In the genomic region with DNA sequence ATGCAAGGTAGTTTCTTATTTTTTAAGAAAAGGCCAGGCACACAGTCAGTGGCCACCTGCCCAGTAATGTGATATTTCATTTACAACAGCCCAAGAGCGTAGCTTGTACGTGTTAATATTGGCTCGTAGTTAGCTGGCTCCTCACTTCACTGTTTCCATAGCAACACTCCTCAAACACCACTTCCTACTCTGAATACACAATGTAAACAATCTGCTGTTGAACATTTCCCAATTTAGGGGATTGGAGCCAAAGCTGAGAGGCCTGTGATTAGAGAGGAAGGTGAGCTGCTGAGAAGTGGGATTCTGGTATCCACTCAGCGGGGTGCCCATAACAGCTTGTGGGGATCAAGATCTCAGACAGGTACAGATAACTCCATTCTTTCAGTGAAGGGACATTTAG, we compare ENCODE assay signal across 13 mouse cellular contexts. TPM values are rescaled to one million over a fixed set of nuclear protein-coding genes. Genes with fewer than 3 reads are reported as not detected.
A peak's percentile ranks its signal among the peaks of the same experiment; 100 is the strongest.
DNase-seq lines count a peak whose midpoint lies in the region; ATAC-seq and TF ChIP-seq lines count a peak whose summit lies in the region.
"Had no signal": no experiment of that assay in that cellular context is flagged by ENCODE, and none has a peak within 500 bp of the region (broad histone marks: within the 10 kb centered on the region; RNA-seq: fewer than 3 reads in every experiment).

No protein-coding gene starts in this region.

- H3K9ac ChIP-seq in liver, adult 2 months (ENCODE audit: low read depth, low read length): no peak overlapping the region
- no peak overlapping the region for H3K9ac ChIP-seq in liver, embryonic 12.5 days
- H3K9ac ChIP-seq in intestine, embryonic 16.5 days (ENCODE audit: low read depth, low read length): no peak overlapping the region
- no peak overlapping the region for H3K9ac ChIP-seq in lung, embryonic 14.5 days
- H3K9ac ChIP-seq in stomach, embryonic 14.5 days (replicated peaks; ENCODE audit: low read depth, low read length): no peak overlapping the region
- H3K9ac ChIP-seq: embryonic facial prominence, embryonic 13.5 days had no signal

- TF ChIP-seq CTCF in liver, adult 2 months (IDR thresholded peaks at IDR 0.05; ENCODE audit: low read depth, low read length): no peak
- TF ChIP-seq CTCF in lung, embryonic 14.5 days (IDR thresholded peaks at IDR 0.05; ENCODE audit: low read depth): no peak

- no peak overlapping the region for H3K27ac ChIP-seq in liver, adult 2 months (replicated peaks; ENCODE audit: insufficient read depth, low read depth, low read length)
- no peak overlapping the region for H3K27ac ChIP-seq in liver, embryonic 12.5 days
- H3K27ac ChIP-seq in intestine, embryonic 16.5 days (ENCODE audit: low read length): no peak overlapping the region
- H3K27ac ChIP-seq in lung, embryonic 14.5 days (ENCODE audit: low read depth): peak overlapping the region; percentile 60; the same call in 1 of the 2 replicates
- no peak overlapping the region for H3K27ac ChIP-seq in stomach, embryonic 14.5 days (ENCODE audit: low read length)
- H3K27ac ChIP-seq: embryonic facial prominence, embryonic 13.5 days had no signal

- H3K79me2 ChIP-seq in liver, adult 2 months (ENCODE audit: control insufficient read depth, insufficient read depth, low read length): no peaks in the 10 kb centered on the region

- H3K9me3 ChIP-seq in liver, embryonic 12.5 days (replicated peaks): no peaks in the 10 kb centered on the region
- H3K9me3 ChIP-seq in intestine, embryonic 16.5 days (ENCODE audit: control insufficient read depth, low read length): no peaks in the 10 kb centered on the region
- H3K9me3 ChIP-seq in lung, embryonic 14.5 days (ENCODE audit: low read depth, low read length): no peaks in the 10 kb centered on the region
- no peaks in the 10 kb centered on the region for H3K9me3 ChIP-seq in stomach, embryonic 14.5 days (ENCODE audit: control insufficient read depth, low read depth, low read length)
- H3K9me3 ChIP-seq: embryonic facial prominence, embryonic 13.5 days; G1E had no signal

- H3K4me1 ChIP-seq in liver, adult 2 months (ENCODE audit: control insufficient read depth, insufficient read depth, low read length): no peaks in the 10 kb centered on the region
- H3K4me1 ChIP-seq in liver, embryonic 12.5 days: no peaks in the 10 kb centered on the region
- H3K4me1 ChIP-seq in intestine, embryonic 16.5 days (ENCODE audit: control insufficient read depth, insufficient read depth, low read length): peaks cover 6% of the 10 kb centered on the region; the same call in 1 of the 2 replicates
- peaks cover 16% of the 10 kb centered on the region for H3K4me1 ChIP-seq in lung, embryonic 14.5 days (ENCODE audit: insufficient read depth)
- H3K4me1 ChIP-seq in stomach, embryonic 14.5 days (ENCODE audit: control insufficient read depth, insufficient read depth, low read length): 0 out of 2 replicates have a peak, but pooled peaks cover 8% of the 10 kb centered on the region
- H3K4me1 ChIP-seq: embryonic facial prominence, embryonic 13.5 days had no signal

- no peak overlapping the region for H3K4me3 ChIP-seq in liver, adult 2 months (ENCODE audit: insufficient read depth, low read depth, low read length)
- no peak overlapping the region for H3K4me3 ChIP-seq in liver, embryonic 12.5 days
- H3K4me3 ChIP-seq in intestine, embryonic 16.5 days (ENCODE audit: low read length): no peak overlapping the region
- no peak overlapping the region for H3K4me3 ChIP-seq in lung, embryonic 14.5 days (ENCODE audit: low read depth, low read length)
- H3K4me3 ChIP-seq in stomach, embryonic 14.5 days (ENCODE audit: low read depth, low read length): no peak overlapping the region
- H3K4me3 ChIP-seq: embryonic facial prominence, embryonic 13.5 days had no signal

- H3K27me3 ChIP-seq in liver, adult 2 months (ENCODE audit: control insufficient read depth, insufficient read depth, low read length): no peaks in the 10 kb centered on the region
- H3K27me3 ChIP-seq in liver, embryonic 12.5 days (replicated peaks): peaks cover 4% of the 10 kb centered on the region; the same call in 1 of the 2 replicates
- no peaks in the 10 kb centered on the region for H3K27me3 ChIP-seq in intestine, embryonic 16.5 days (replicated peaks; ENCODE audit: control insufficient read depth, insufficient read depth, low read length)
- H3K27me3 ChIP-seq in lung, embryonic 14.5 days (ENCODE audit: insufficient read depth, low read length): no peaks in the 10 kb centered on the region
- H3K27me3 ChIP-seq in stomach, embryonic 14.5 days (ENCODE audit: control insufficient read depth, insufficient read depth, low read length): no peaks in the 10 kb centered on the region
- H3K27me3 ChIP-seq: embryonic facial prominence, embryonic 13.5 days had no signal

- TF ChIP-seq POLR2A in liver, adult 2 months (IDR thresholded peaks at IDR 0.05; ENCODE audit: extremely low read depth, insufficient read depth, low read length): no peak

- no peaks in the 10 kb centered on the region for H3K36me3 ChIP-seq in liver, adult 2 months (ENCODE audit: control insufficient read depth, insufficient read depth, low read length)
- no peaks in the 10 kb centered on the region for H3K36me3 ChIP-seq in liver, embryonic 12.5 days
- no peaks in the 10 kb centered on the region for H3K36me3 ChIP-seq in intestine, embryonic 16.5 days (ENCODE audit: control insufficient read depth, insufficient read depth, low read length)
- H3K36me3 ChIP-seq in lung, embryonic 14.5 days (ENCODE audit: insufficient read depth): no peaks in the 10 kb centered on the region
- H3K36me3 ChIP-seq in stomach, embryonic 14.5 days (ENCODE audit: control insufficient read depth, insufficient read depth, low read length): no peaks in the 10 kb centered on the region
- H3K36me3 ChIP-seq: embryonic facial prominence, embryonic 13.5 days; G1E had no signal

- intact Hi-C loops in heart, postnatal 14 days (cut with DNase I): no loop called here

- no peak overlapping the region for H3K4me2 ChIP-seq in liver, embryonic 12.5 days
- H3K4me2 ChIP-seq in intestine, embryonic 16.5 days (ENCODE audit: low read depth, low read length): no peak overlapping the region
- H3K4me2 ChIP-seq in lung, embryonic 14.5 days: peak overlapping the region; percentile 10; the same call in 1 of the 2 replicates
- H3K4me2 ChIP-seq in stomach, embryonic 14.5 days (replicated peaks; ENCODE audit: low read depth, low read length): no peak overlapping the region
- H3K4me2 ChIP-seq: embryonic facial prominence, embryonic 13.5 days had no signal

- DNase-seq in liver, adult 2 months (ENCODE audit: extremely low read depth, low read depth, low spot score): peak; percentile 57
- DNase-seq in lung, embryonic 14.5 days: peak; percentile 87
- no peak for DNase-seq in heart, postnatal 14 days
- DNase-seq: kidney, postnatal 25 days; thymus, postnatal 4 days had no signal

- no peak for ATAC-seq in liver, embryonic 12.5 days
- peak; percentile 58 for ATAC-seq in intestine, embryonic 16.5 days
- peak; percentile 92 for ATAC-seq in lung, embryonic 14.5 days (ENCODE audit: insufficient read depth)
- peak; percentile 71; the same call in 1 of the 2 replicates for ATAC-seq in stomach, embryonic 14.5 days (ENCODE audit: insufficient number of reproducible peaks, insufficient read depth, low FRiP score, low read depth)
- ATAC-seq in activated CD4-positive, CD25-positive, alpha-beta regulatory T cell, adult 4 months: no peak

- 22% methylated on average over 4 of the region's 4 CpGs for WGBS in liver, adult 2 months
- 65% methylated on average over 4 of the region's 4 CpGs for WGBS in liver, embryonic 12.5 days (ENCODE audit: insufficient replicate concordance)
- 30% methylated on average over 4 of the region's 4 CpGs for WGBS in intestine, embryonic 16.5 days
- WGBS in lung, embryonic 14.5 days: 14% methylated on average over 4 of the region's 4 CpGs
- 25% methylated on average over 4 of the region's 4 CpGs for WGBS in stomach, embryonic 14.5 days

RNA-seq across cellular contexts. Expression of gene Slc24a4, which starts 16.0 kb away (rescaled TPM):
- total RNA-seq in liver, adult 2 months (2014; rRNA removed): not detected in 2 replicates
- 0.11 TPM in 1 of 2 replicates, not detected in the other for polyA plus RNA-seq in liver, adult 2 months (2012; rRNA removed)
- 0.14 TPM in 1 of 2 replicates, not detected in the other for polyA plus RNA-seq in liver, embryonic 12.5 days (2016; fragmentation: Nextera tagmentation; extraction: Ambion mirVana)
- 0.75 and 0.86 TPM in 2 replicates for polyA plus RNA-seq in intestine, embryonic 16.5 days (2015; fragmentation: Nextera tagmentation; extraction: Ambion mirVana)
- 0.89 and 1.1 TPM in 2 replicates for polyA plus RNA-seq in lung, embryonic 14.5 days (2014; fragmentation: Nextera tagmentation; extraction: Ambion mirVana)
- polyA plus RNA-seq in stomach, embryonic 14.5 days (2014; fragmentation: Nextera tagmentation; extraction: Ambion mirVana): 0.26 and 0.41 TPM in 2 replicates
- polyA plus RNA-seq in activated CD4-positive, CD25-positive, alpha-beta regulatory T cell, adult 4 months (2017; shearing (Covaris generic)): not detected
- 1 to 10 TPM; 1.0 to 2.0 TPM for total RNA-seq in heart, postnatal 14 days (2021)
- total RNA-seq: granulocyte monocyte progenitor cell, adult 5-6 weeks; megakaryocyte, adult 5-6 weeks had no signal
- polyA plus RNA-seq: G1E had no signal

Comparison
In these comparisons a context has a peak if more than half of its experiments do, and no peak if none do; other contexts are left out.
1. DNase-seq: peak in liver, adult 2 months (single experiment) and lung, embryonic 14.5 days (single experiment); none in heart, postnatal 14 days (0 of 2).
2. ATAC-seq: peak in intestine, embryonic 16.5 days (single experiment), lung, embryonic 14.5 days (single experiment) and stomach, embryonic 14.5 days (single experiment); none in liver, embryonic 12.5 days (single experiment) and activated CD4-positive, CD25-positive, alpha-beta regulatory T cell, adult 4 months (single experiment).